Mouse (Mus musculus) liver, embryonic 12.5 days (tissue): ENCODE measurements at regions not wholly inside any gene's neighbourhood (a gene's known extent, or its start where the extent isn't known, plus 50 kb on each side); places are given as distances from the start of the nearest gene placed in this dataset.

ENCODE experiments used
- ATAC-seq: fragments of 200-750 bp; cut with Nextera tagmentation; 2 replicates; pipeline ENCODE4 v1.8.0; 2017; ENCODE audit warnings: moderate number of reproducible peaks, mild to moderate bottlenecking, moderate library complexity
- H3K27ac ChIP-seq: fragments of 300-500 bp; sonication (generic); 2 replicates; pipeline ENCODE4 v1.5.1; 2016; ENCODE audit warnings: mild to moderate bottlenecking
- H3K27me3 ChIP-seq: fragments of 300-500 bp; sonication (generic); replicated peaks from 2 replicates; pipeline ENCODE4 v1.6.1; 2016; ENCODE audit warnings: mild to moderate bottlenecking, moderate library complexity
- H3K36me3 ChIP-seq: fragments of 300-500 bp; sonication (generic); 2 replicates; pipeline ENCODE4 v1.6.1; 2016; ENCODE audit warnings: mild to moderate bottlenecking, moderate library complexity
- H3K4me1 ChIP-seq: fragments of 300-500 bp; sonication (generic); 2 replicates; pipeline ENCODE4 v1.6.1; 2016
- H3K4me2 ChIP-seq: fragments of 300-500 bp; sonication (generic); 2 replicates; pipeline ENCODE4 v1.6.1; 2016; ENCODE audit warnings: mild to moderate bottlenecking, moderate library complexity
- H3K4me3 ChIP-seq: fragments of 300-500 bp; sonication (generic); 2 replicates; pipeline ENCODE4 v1.5.1; 2016; ENCODE audit warnings: mild to moderate bottlenecking, moderate library complexity
- H3K9ac ChIP-seq: fragments of 300-500 bp; sonication (generic); 2 replicates; pipeline ENCODE4 v1.6.1; 2016; ENCODE audit warnings: mild to moderate bottlenecking, moderate library complexity
- H3K9me3 ChIP-seq: fragments of 300-500 bp; sonication (generic); replicated peaks from 2 replicates; pipeline ENCODE4 v1.6.1; 2016; ENCODE audit warnings: mild to moderate bottlenecking, moderate library complexity
- WGBS: fragments of 180-500 bp; shearing (Covaris S2); methylation state at CpG from one replicate; pipeline ENCODE4 v1.1.7; 2016; ENCODE audit not compliant: insufficient replicate concordance; 5-methylcytosine and 5-hydroxymethylcytosine counted together

- WGBS, result 41% methylated on average over 12 of the region's 12 CpGs
- Histone ChIP-seq H3K9me3 (no peaks in the 10 kb centered on the region), H3K4me3 (no peak overlapping the region), H3K9ac (no peak overlapping the region), H3K27me3 (no peaks in the 10 kb centered on the region; the same call in 1 of the 2 replicates), H3K4me2 (no peak overlapping the region), H3K4me1 (no peaks in the 10 kb centered on the region), H3K36me3 (no peaks in the 10 kb centered on the region), H3K27ac (no peak overlapping the region)
- ATAC-seq, result no peak
These were observed 118.2 kb upstream of the Abca1 start for GRCm38 (mm10) chr4:53277741-53278525.

DNA sequence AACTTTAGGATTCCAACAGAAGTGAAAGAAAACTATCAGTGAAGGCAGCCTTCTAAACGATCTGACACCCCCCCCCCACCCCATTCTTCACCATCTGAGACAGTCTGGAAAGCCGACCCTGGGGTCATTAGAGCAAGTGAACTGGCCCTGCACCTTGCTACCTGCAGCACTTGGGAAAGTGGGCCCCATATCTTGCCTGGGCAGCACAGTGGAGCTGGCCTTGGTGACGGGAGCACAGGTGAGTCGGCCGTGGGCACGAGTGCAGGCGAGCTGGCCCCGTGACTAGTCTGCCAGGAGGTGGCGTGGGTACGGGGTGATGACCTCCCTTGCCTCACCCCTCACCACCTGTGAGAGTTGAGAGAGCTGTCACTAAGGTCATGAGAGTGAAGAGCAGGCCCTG, 110.7 kb upstream of the Abca1 start:
- Histone ChIP-seq H3K9ac (no peak overlapping the region), H3K27ac (no peak overlapping the region), H3K4me3 (no peak overlapping the region), H3K4me1 (no peaks in the 10 kb centered on the region), H3K27me3 (no peaks in the 10 kb centered on the region), H3K9me3 (no peaks in the 10 kb centered on the region), H3K36me3 (no peaks in the 10 kb centered on the region), H3K4me2 (no peak overlapping the region)
- WGBS, result 72% methylated on average over 10 of the region's 10 CpGs
- ATAC-seq, result no peak

GRCm38 (mm10) chr4:53269999-53270398, 110.3 kb upstream of the Abca1 start:
- Histone ChIP-seq H3K4me1 (no peaks in the 10 kb centered on the region), H3K36me3 (no peaks in the 10 kb centered on the region), H3K9ac (no peak overlapping the region), H3K4me2 (no peak overlapping the region), H3K9me3 (no peaks in the 10 kb centered on the region), H3K27ac (no peak overlapping the region), H3K4me3 (no peak overlapping the region), H3K27me3 (no peaks in the 10 kb centered on the region)
- ATAC-seq, result no peak
- WGBS, result 67% methylated on average over 5 of the region's 5 CpGs

GRCm38 (mm10) chr4:53269251-53269842, 109.7 kb upstream of the Abca1 start:
- Histone ChIP-seq H3K4me1 (no peaks in the 10 kb centered on the region), H3K27ac (no peak overlapping the region), H3K9ac (no peak overlapping the region), H3K4me2 (no peak overlapping the region), H3K27me3 (no peaks in the 10 kb centered on the region), H3K9me3 (no peaks in the 10 kb centered on the region), H3K4me3 (no peak overlapping the region), H3K36me3 (no peaks in the 10 kb centered on the region)
- ATAC-seq, result no peak
- 71% methylated on average over 5 of the region's 5 CpGs for WGBS

DNA sequence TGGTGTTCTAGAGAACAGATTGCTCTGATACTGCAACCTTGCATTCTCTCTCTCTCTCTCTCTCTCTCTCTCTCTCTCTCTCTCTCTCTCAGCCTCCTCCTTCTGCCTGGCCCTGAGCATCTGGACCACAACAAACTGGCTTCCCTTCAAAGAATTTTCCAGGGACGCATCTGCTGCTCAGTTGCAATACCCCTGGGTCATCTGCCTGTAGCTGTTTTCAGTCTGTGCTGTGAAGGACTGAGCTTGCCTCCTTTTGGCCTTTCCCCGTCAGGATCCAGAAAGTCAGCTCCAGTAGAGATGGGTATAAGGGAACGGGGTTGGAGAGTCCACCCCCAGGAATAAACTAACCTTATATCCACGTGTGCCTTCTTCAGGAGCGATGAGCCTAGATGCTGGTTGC, 105.2 kb upstream of the Abca1 start:
- Histone ChIP-seq H3K4me2 (no peak overlapping the region), H3K27ac (no peak overlapping the region), H3K9me3 (no peaks in the 10 kb centered on the region), H3K9ac (no peak overlapping the region), H3K4me1 (no peaks in the 10 kb centered on the region), H3K4me3 (no peak overlapping the region), H3K36me3 (no peaks in the 10 kb centered on the region), H3K27me3 (no peaks in the 10 kb centered on the region)
- 73% methylated on average over 5 of the region's 5 CpGs for WGBS
- no peak for ATAC-seq

DNA sequence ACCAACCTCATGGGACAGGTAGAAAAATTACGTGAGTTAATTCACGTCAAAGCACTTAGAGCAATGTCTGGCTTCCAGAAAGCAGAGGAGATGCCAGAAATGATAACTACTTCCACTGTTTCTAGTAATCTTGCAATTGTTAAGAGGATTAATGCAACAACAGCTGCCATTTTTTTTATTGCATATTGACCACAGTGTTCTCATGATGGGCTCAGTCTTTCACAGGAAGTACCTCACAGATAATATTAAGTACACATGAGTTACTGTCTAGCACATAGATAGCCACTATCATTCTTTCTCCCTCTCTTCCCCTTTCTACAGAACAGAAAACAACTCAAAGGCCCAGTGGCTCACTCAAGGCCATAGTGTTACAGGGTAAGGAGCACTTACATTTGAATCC, 104.8 kb upstream of the Abca1 start:
- ATAC-seq, result no peak
- no peaks in the 10 kb centered on the region for H3K9me3 ChIP-seq
- no peak overlapping the region for H3K4me3 ChIP-seq
- 81% methylated on average over 2 of the region's 2 CpGs for WGBS
- no peak overlapping the region for H3K4me2 ChIP-seq
- H3K27ac ChIP-seq, result no peak overlapping the region
- H3K36me3 ChIP-seq, result no peaks in the 10 kb centered on the region
- H3K27me3 ChIP-seq, result no peaks in the 10 kb centered on the region
- H3K4me1 ChIP-seq, result no peaks in the 10 kb centered on the region
- no peak overlapping the region for H3K9ac ChIP-seq

GRCm38 (mm10) chr4:53263776-53264175, 104.1 kb upstream of the Abca1 start:
- no peak overlapping the region for H3K9ac ChIP-seq
- H3K4me3 ChIP-seq, result no peak overlapping the region
- ATAC-seq, result no peak
- no peaks in the 10 kb centered on the region for H3K36me3 ChIP-seq
- H3K9me3 ChIP-seq, result no peaks in the 10 kb centered on the region
- no peaks in the 10 kb centered on the region for H3K27me3 ChIP-seq
- H3K27ac ChIP-seq, result no peak overlapping the region
- H3K4me2 ChIP-seq, result no peak overlapping the region
- H3K4me1 ChIP-seq, result no peaks in the 10 kb centered on the region
- WGBS, result 74% methylated on average over 13 of the region's 13 CpGs

DNA sequence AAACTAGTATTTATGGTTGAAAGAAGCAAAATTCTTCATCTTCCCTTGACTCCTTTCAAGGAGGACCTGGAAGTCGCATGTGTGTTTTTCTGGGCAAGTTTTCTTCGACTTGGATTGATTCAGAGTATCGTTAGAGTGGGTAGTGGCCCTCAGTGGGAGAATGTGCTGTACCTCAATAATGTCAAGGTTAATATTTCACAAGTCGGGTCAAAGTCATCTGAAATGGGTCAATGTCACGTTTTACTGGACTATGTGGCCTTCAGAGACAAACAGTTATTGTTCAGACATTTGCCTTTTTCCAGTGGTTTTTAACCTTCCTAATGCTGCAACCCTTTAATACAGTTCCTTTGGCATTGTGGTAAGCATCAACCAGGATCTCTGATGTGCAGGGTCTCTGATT, 102.8 kb upstream of the Abca1 start:
- 68% methylated on average over 5 of the region's 5 CpGs for WGBS
- no peak overlapping the region for H3K9ac ChIP-seq
- H3K4me1 ChIP-seq, result no peaks in the 10 kb centered on the region
- no peaks in the 10 kb centered on the region for H3K27me3 ChIP-seq
- H3K4me3 ChIP-seq, result no peak overlapping the region
- no peak overlapping the region for H3K4me2 ChIP-seq
- H3K27ac ChIP-seq, result no peak overlapping the region
- no peaks in the 10 kb centered on the region for H3K9me3 ChIP-seq
- ATAC-seq, result no peak
- no peaks in the 10 kb centered on the region for H3K36me3 ChIP-seq

DNA sequence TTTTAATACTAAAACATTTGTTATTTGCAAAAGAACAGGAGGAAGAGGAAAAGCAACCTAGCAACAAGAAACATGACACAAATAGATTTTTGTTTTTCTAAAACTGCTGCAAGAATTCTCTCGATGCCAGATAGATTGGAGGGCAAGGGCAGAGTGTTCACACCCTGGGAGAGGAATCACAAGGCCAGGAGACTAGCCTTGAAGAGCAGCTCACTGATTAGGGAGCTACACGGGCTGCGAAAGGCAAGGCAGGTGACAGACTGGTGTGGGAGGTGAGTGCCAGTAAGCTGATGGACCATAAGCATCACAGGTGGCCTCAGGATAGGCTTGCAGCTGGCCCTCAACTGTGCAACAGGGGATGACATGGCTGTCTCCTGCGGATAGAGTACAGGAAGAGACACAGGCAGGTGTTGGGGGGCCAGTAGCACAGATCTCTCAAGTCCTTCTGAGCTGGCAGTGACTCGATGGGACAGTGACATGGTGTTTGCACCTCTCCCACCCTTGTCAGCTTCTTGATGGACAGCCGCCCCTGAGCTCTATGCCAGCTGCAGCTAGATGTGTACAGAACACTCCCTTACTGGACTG, 102.0 kb upstream of the Abca1 start:
- Histone ChIP-seq H3K36me3 (no peaks in the 10 kb centered on the region), H3K9ac (no peak overlapping the region), H3K9me3 (no peaks in the 10 kb centered on the region), H3K4me2 (no peak overlapping the region), H3K27ac (no peak overlapping the region), H3K27me3 (no peaks in the 10 kb centered on the region), H3K4me1 (no peaks in the 10 kb centered on the region), H3K4me3 (no peak overlapping the region)
- WGBS, result 52% methylated on average over 6 of the region's 6 CpGs
- ATAC-seq, result no peak

DNA sequence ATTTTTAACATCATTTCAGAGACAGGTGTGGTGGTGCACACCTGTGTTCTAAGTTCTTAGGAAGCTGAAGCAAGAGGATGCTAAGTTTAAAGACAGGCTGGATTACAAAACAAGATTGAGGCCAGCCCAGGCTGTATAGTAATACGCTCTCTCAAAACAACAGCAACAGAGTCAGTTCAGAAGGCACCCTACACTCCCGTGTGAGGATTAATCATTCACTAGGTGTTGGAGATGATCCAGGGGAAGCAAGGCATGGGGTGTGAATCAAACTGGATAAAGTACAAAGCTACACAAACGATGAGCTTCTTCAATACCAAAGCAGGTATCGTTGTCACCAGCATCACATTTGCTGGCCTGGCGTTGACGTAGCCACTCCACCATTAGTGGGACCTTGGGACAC, 99.3 kb upstream of the Abca1 start:
- Histone ChIP-seq H3K27me3 (no peaks in the 10 kb centered on the region), H3K27ac (no peak overlapping the region), H3K4me1 (no peaks in the 10 kb centered on the region), H3K9me3 (no peaks in the 10 kb centered on the region), H3K9ac (no peak overlapping the region), H3K4me2 (no peak overlapping the region), H3K4me3 (no peak overlapping the region), H3K36me3 (no peaks in the 10 kb centered on the region)
- no peak for ATAC-seq
- 75% methylated on average over 6 of the region's 6 CpGs for WGBS

- no peaks in the 10 kb centered on the region for H3K4me1 ChIP-seq
- no peak overlapping the region for H3K4me2 ChIP-seq
- no peaks in the 10 kb centered on the region for H3K9me3 ChIP-seq
- no peak for ATAC-seq
- H3K36me3 ChIP-seq, result no peaks in the 10 kb centered on the region
- 67% methylated on average over 5 of the region's 5 CpGs for WGBS
- no peak overlapping the region for H3K9ac ChIP-seq
- H3K27ac ChIP-seq, result no peak overlapping the region
- H3K27me3 ChIP-seq, result no peaks in the 10 kb centered on the region
- no peak overlapping the region for H3K4me3 ChIP-seq
These were observed 97.3 kb upstream of the Abca1 start for GRCm38 (mm10) chr4:53256996-53257395.

DNA sequence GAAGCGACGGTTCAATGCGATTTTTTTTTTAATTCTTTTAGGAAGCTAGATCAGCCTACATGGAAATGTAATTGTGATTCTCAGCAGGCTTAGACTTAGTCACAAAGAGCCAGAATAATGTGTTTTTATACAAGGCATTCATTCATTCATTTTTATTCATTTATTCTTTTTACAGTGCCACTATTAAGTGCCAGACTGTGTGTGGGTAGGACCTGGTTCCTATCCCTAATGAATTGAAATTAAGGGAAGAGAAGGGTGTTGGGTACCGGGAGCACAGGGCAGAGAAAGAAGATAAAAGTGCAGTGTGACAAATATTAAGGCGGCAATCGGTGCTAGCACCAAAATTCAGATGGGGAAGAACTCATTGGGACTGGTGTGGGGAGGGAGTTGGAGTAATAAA, 94.8 kb upstream of the Abca1 start:
- no peak overlapping the region for H3K27ac ChIP-seq
- ATAC-seq, result no peak
- no peaks in the 10 kb centered on the region for H3K4me1 ChIP-seq
- H3K9ac ChIP-seq, result no peak overlapping the region
- no peaks in the 10 kb centered on the region for H3K36me3 ChIP-seq
- WGBS, result 73% methylated on average over 6 of the region's 6 CpGs
- no peak overlapping the region for H3K4me3 ChIP-seq
- H3K9me3 ChIP-seq, result no peaks in the 10 kb centered on the region
- no peak overlapping the region for H3K4me2 ChIP-seq
- no peaks in the 10 kb centered on the region for H3K27me3 ChIP-seq
